Mouse (Mus musculus): ENCODE results near the gene Eif2ak4. TPM values are rescaled to one million over a fixed set of nuclear protein-coding genes. Genes with fewer than 3 reads are reported as not detected.
A peak's percentile ranks its signal among the peaks of the same experiment; 100 is the strongest.

Eif2ak4 gene
- polyA plus RNA-seq, 1 experiment from 2014 or later: 8.9 TPM

GRCm38 (mm10) chr2:118478833-118479549, 90.6 kb downstream of the Eif2ak4 start:
- Histone ChIP-seq H3K27ac (peak overlapping the region; percentile 89), H3K4me2 (peak overlapping the region; percentile 79), H3K9ac (peak overlapping the region; percentile 90), H3K9me3 (no peaks in the 10 kb centered on the region), H3K4me3 (peak overlapping the region; percentile 92), H3K4me1 (peaks cover 13% of the 10 kb centered on the region), H3K36me3 (peaks cover 30% of the 10 kb centered on the region), H3K27me3 (no peaks in the 10 kb centered on the region)
- ATAC-seq (ENCODE audit: insufficient number of reproducible peaks, low FRiP score, low TSS enrichment, low read depth): peak; percentile 49
- WGBS: 4% methylated on average over 52 of the region's 52 CpGs

DNA sequence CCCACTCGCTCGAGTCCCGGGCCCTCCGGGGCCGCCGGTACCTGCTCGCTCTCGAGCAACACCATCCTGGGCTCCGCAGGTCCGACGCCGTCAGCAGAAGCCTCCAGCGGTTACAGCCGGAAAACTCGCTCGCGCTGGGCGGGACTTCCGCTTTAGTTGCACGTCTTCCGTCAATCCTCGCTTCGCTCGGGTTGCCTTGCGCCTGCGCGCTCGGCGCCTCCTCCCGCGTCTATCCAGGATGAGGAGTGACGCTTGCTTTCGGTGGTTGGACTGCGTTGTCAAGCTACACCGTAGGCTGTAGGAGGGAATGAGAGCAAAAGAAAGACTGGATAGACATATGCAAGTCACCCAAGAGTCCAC, 91.1 kb downstream of the Eif2ak4 start, which contains the start of gene Srp14:
TSS of gene Srp14 (minus strand) at position 162 of the 360 bp plus-strand sequence.
- Histone ChIP-seq H3K9me3 (no peaks in the 10 kb centered on the region), H3K4me2 (peak within 1 kb of the TSS; percentile 79), H3K27me3 (no peaks in the 10 kb centered on the region), H3K9ac (peak within 1 kb of the TSS; percentile 90), H3K4me3 (peak within 1 kb of the TSS; percentile 92), H3K4me1 (peaks cover 13% of the 10 kb centered on the region), H3K27ac (peak within 1 kb of the TSS; percentile 89), H3K36me3 (peaks cover 24% of the 10 kb centered on the region)
- peak; percentile 91 for ATAC-seq (ENCODE audit: insufficient number of reproducible peaks, low FRiP score, low TSS enrichment, low read depth)
- WGBS: under 1% methylated on average over 35 of the region's 35 CpGs

DNA sequence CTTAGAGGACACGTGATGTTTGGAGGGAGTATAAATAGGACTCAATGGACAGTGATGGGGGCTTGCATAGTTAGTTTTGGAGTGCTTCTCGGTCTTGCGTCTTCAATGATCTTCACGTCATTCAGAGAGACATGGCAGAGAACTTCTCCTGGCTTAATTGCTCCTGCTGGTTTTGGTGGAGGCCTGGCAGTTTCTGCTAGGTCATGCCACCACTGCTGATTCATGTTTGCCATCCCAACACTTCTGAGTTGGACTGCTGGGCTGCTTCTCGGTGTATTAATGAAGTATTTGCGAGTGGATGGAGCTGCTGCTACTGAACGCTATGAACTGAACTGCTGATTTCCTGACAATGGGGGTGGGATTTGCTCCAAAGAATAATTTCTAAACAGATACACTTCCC, 92.5 kb downstream of the Eif2ak4 start:
- 91% methylated on average over 7 of the region's 7 CpGs for WGBS
- peaks cover 13% of the 10 kb centered on the region for H3K36me3 ChIP-seq
- H3K9me3 ChIP-seq: no peaks in the 10 kb centered on the region
- peaks cover 13% of the 10 kb centered on the region for H3K4me1 ChIP-seq
- no peak for ATAC-seq (ENCODE audit: insufficient number of reproducible peaks, low FRiP score, low TSS enrichment, low read depth)
- no peak overlapping the region for H3K4me2 ChIP-seq
- H3K27me3 ChIP-seq: no peaks in the 10 kb centered on the region
- no peak overlapping the region for H3K27ac ChIP-seq
- no peak overlapping the region for H3K4me3 ChIP-seq
- no peak overlapping the region for H3K9ac ChIP-seq

DNA sequence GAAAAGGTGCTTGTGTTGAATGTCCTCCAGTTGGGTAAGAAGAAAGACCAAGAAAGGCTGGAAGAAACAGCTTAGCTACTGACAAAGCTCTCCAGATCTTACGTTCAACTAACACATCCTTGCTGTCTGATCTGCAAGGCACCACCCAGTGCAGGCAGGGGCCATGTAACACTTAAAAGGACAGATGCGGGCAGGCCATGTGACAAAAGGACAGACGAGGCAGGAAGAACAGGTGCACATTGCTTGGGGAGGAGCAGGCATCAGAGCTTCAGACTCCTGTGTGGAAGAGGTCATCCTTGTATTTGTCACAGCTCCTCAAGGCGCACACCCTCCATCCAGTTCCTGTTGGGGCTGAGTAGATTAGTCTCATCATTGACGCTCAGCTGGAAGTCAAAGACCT, 94.6 kb downstream of the Eif2ak4 start:
- ATAC-seq (ENCODE audit: insufficient number of reproducible peaks, low FRiP score, low TSS enrichment, low read depth): no peak
- Histone ChIP-seq H3K4me1 (peaks cover 8% of the 10 kb centered on the region), H3K9me3 (no peaks in the 10 kb centered on the region), H3K9ac (no peak overlapping the region), H3K4me2 (no peak overlapping the region), H3K27ac (no peak overlapping the region), H3K36me3 (no peaks in the 10 kb centered on the region), H3K27me3 (no peaks in the 10 kb centered on the region), H3K4me3 (no peak overlapping the region)
- 78% methylated on average over 5 of the region's 5 CpGs for WGBS

DNA sequence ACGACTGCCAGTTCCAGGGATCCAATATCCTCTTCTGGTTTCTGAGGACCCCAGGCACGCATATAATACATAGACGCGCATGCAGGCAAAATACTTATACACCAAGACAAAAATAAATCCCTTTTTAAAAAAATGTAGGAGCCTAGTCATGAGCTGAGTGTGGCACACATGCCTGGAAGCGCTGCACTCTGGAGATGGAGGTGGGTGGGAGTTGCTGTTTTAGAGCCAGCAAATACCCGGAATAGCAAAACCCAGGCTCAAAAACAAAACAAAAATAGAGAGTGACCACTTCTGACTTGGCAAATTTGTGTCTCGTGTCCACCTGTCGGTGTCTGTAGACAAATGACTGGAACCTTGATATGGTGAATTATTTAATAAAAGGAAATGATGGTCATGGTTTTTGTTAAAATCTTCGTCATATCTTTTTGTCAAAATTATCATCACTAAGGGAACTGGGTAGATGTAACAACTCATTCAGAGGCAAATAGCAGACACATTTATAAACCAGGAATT, 96.0 kb downstream of the Eif2ak4 start:
- H3K36me3 ChIP-seq: no peaks in the 10 kb centered on the region
- H3K27ac ChIP-seq: no peak overlapping the region
- no peaks in the 10 kb centered on the region for H3K4me1 ChIP-seq
- H3K4me2 ChIP-seq: no peak overlapping the region
- H3K9ac ChIP-seq: no peak overlapping the region
- ATAC-seq (ENCODE audit: insufficient number of reproducible peaks, low FRiP score, low TSS enrichment, low read depth): no peak
- 82% methylated on average over 9 of the region's 9 CpGs for WGBS
- H3K27me3 ChIP-seq: no peaks in the 10 kb centered on the region
- H3K4me3 ChIP-seq: no peak overlapping the region
- no peaks in the 10 kb centered on the region for H3K9me3 ChIP-seq

DNA sequence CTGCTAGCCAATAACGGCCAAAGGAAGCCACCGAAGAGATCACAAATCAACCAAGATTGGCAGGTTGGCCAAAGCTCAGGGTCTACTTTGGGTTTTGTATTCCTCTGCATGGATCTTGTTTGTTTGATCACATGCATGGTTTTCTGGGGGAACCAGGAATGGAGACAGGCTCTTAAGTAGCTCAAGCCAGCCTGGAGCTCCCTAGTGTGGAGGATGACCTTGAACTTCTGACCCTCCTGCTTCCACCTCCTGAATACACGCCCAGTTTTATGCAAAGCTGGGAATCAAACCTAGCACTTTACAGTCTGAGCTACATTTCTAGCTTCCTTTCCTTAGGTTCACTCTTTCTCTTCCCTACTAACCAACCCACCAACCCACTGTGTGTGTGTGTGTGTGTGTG, 97.0 kb downstream of the Eif2ak4 start:
- H3K4me1 ChIP-seq: peaks cover 5% of the 10 kb centered on the region
- no peaks in the 10 kb centered on the region for H3K9me3 ChIP-seq
- WGBS: 81% methylated on average over 3 of the region's 3 CpGs
- H3K36me3 ChIP-seq: no peaks in the 10 kb centered on the region
- H3K4me3 ChIP-seq: no peak overlapping the region
- ATAC-seq (ENCODE audit: insufficient number of reproducible peaks, low FRiP score, low TSS enrichment, low read depth): no peak
- no peaks in the 10 kb centered on the region for H3K27me3 ChIP-seq
- no peak overlapping the region for H3K4me2 ChIP-seq
- no peak overlapping the region for H3K9ac ChIP-seq
- no peak overlapping the region for H3K27ac ChIP-seq

DNA sequence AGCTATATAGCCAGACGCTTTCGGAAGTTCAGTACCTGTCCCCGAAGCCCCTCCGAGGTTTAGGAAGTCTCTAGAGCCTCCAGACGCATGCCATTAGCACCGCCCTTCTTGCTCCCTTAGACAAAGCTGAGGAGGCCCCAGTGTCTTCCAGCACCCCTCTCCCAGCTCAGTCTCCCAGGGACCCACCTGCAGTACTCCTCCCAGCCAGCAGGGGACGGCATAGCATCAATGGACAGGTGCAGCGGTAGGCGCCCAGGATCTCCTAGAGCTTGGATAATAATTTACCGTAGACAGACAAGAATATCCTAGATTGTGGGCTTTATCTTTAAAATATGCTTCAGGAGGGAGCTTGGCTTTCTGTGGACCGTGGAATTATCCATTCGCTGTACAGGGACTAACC, 98.5 kb downstream of the Eif2ak4 start:
- no peaks in the 10 kb centered on the region for H3K27me3 ChIP-seq
- no peak overlapping the region for H3K9ac ChIP-seq
- H3K4me2 ChIP-seq: no peak overlapping the region
- peaks cover 10% of the 10 kb centered on the region for H3K4me1 ChIP-seq
- no peak overlapping the region for H3K27ac ChIP-seq
- no peak overlapping the region for H3K4me3 ChIP-seq
- H3K9me3 ChIP-seq: no peaks in the 10 kb centered on the region
- H3K36me3 ChIP-seq: no peaks in the 10 kb centered on the region
- 15% methylated on average over 12 of the region's 12 CpGs for WGBS
- ATAC-seq (ENCODE audit: insufficient number of reproducible peaks, low FRiP score, low TSS enrichment, low read depth): no peak

DNA sequence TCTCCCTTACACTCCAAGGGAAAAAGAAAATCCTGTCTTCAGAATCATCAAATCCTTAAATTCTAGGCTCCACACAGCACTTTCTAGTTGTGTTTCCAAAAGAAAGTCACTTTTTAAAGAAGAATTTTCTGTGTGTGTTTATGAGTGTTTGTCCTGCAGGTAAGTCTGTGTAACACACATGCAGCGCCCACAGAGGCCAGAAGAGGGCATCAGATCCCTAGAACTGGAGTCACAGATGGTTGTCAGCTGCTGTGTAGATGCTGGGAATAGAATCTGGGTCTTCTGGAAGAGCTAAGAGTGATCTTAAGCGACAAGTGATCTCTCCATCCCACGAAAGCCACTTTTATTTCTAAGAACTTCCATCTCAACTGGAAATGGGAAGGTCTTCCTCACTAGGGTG, 99.4 kb downstream of the Eif2ak4 start:
- Histone ChIP-seq H3K36me3 (no peaks in the 10 kb centered on the region), H3K4me2 (no peak overlapping the region), H3K27ac (no peak overlapping the region), H3K9me3 (no peaks in the 10 kb centered on the region), H3K9ac (no peak overlapping the region), H3K27me3 (no peaks in the 10 kb centered on the region), H3K4me3 (no peak overlapping the region), H3K4me1 (peaks cover 10% of the 10 kb centered on the region)
- WGBS: 66% methylated on average over 3 of the region's 3 CpGs
- ATAC-seq (ENCODE audit: insufficient number of reproducible peaks, low FRiP score, low TSS enrichment, low read depth): no peak

DNA sequence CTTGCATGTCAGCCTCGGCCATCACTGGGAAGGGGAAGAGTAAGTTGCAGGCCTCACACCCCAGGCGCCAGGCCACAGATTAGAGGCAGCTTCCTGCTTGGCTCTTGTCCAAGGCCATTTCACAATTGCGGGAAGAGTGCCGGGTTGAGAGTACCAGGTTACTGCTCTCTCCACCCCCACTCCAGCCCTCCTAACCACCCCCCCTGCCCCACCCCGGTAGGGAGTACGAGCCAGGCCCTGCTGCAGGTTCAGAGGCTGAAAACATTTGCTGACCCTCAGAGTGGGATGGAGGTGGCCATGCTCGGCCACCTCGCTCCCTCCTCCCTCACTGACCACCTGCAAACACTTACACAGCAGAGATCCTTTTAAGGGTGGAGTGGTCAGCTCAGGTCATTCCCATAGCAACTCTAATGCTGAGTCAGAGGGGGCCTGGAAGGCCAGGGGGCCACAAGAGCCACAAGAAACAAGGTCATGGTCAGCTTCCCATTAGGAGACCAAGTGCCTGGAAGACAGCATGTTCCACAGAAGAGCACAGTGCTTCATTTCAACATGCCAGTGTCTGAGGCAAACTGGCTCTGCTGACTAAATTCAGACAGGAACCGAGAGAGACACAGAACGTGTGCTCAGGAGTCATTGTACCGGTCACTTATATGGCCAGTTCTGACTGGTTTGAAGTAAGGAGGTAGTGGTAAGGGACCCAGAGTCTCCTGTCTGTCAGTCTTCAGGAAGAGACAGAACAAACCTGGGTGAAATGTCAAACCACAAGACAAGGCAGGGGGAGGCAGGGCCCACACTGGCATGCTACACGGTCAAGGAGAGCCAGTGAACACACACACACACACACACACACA, 102.0 kb downstream of the Eif2ak4 start:
- Histone ChIP-seq H3K9ac (no peak overlapping the region), H3K27ac (no peak overlapping the region; the same call in 1 of the 2 replicates), H3K4me1 (peaks cover 12% of the 10 kb centered on the region), H3K9me3 (no peaks in the 10 kb centered on the region), H3K36me3 (no peaks in the 10 kb centered on the region), H3K4me3 (no peak overlapping the region), H3K27me3 (no peaks in the 10 kb centered on the region), H3K4me2 (no peak overlapping the region)
- ATAC-seq (ENCODE audit: insufficient number of reproducible peaks, low FRiP score, low TSS enrichment, low read depth): 0 out of 2 replicates have a peak, but pooled peaks have one; percentile 31
- 29% methylated on average over 12 of the region's 12 CpGs for WGBS

DNA sequence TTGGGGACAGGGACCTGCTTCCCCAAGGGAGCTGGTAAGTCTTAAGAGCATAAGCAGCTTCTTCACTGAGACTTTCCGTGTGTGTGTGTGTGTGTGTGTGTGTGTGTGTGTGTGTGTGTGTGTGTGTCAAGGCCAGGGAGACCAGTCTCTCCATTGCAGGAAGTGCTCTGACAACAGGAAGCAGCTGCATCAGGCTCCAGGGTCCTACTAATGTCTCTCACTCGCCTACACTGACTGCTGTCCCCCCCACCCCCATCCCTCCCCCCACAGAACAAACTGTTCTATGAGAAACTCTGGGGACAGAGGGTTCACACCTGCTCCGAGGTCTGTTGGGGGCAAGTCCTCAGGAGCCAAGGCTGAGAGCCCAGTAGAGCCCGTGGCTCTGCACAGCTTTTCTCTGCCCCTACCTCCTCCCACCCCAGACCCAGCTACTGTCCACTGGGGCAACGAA, 102.9 kb downstream of the Eif2ak4 start:
- Histone ChIP-seq H3K4me1 (peaks cover 12% of the 10 kb centered on the region), H3K9ac (no peak overlapping the region), H3K4me2 (no peak overlapping the region), H3K27ac (no peak overlapping the region), H3K4me3 (no peak overlapping the region), H3K36me3 (no peaks in the 10 kb centered on the region), H3K27me3 (no peaks in the 10 kb centered on the region), H3K9me3 (no peaks in the 10 kb centered on the region)
- 38% methylated on average over 5 of the region's 5 CpGs for WGBS
- 0 out of 2 replicates have a peak, but pooled peaks have one; percentile 40 for ATAC-seq (ENCODE audit: insufficient number of reproducible peaks, low FRiP score, low TSS enrichment, low read depth)

DNA sequence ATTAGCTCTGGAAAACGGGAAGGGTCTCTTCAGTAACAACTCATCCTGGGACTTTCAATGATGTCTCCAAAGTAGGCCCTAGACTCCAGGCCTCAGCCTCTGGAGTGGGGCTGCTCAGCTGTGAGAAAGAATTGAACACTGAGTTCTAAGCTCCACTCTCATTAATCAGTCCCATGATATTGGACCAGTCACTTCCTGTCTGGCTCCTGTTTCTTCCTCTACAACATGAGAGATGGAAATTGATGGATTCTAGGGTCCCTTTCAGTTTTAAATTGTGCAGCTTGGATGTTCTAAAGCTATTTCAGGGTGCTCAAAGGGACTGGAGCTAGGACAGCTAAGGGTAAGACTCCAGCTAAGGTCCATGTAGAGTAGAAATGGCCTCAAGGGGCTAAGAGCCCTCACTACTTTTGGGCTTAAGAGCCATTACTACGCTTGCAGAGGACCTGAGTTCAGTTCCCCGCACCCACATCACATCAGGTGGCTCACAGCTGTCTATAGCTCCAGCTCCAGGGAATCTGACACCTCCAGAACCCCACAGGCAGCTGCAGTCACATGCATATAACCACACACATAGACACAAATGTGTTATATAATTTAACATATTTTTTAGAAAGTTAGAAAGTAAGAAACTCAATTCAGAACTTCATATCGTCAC, 103.5 kb downstream of the Eif2ak4 start:
- WGBS: 65% methylated on average over 4 of the region's 4 CpGs
- H3K4me2 ChIP-seq: no peak overlapping the region
- H3K9ac ChIP-seq: no peak overlapping the region
- no peaks in the 10 kb centered on the region for H3K9me3 ChIP-seq
- H3K4me3 ChIP-seq: no peak overlapping the region
- no peak overlapping the region for H3K27ac ChIP-seq
- no peak for ATAC-seq (ENCODE audit: insufficient number of reproducible peaks, low FRiP score, low TSS enrichment, low read depth)
- no peaks in the 10 kb centered on the region for H3K36me3 ChIP-seq
- H3K27me3 ChIP-seq: no peaks in the 10 kb centered on the region
- peaks cover 12% of the 10 kb centered on the region for H3K4me1 ChIP-seq
